Mouse (Mus musculus): ENCODE measurements around the gene Foxp1. TPM values are rescaled to one million over a fixed set of nuclear protein-coding genes. Genes with fewer than 3 reads are reported as not detected.

The Foxp1 gene
- polyA plus RNA-seq, 1 experiment from 2014 or later, result 77.5 TPM

- Histone ChIP-seq H3K4me3 (replicated peaks) (no peak overlapping the region), H3K27me3 (peaks cover 2% of the 10 kb centered on the region; the same call in 1 of the 2 replicates), H3K27ac (replicated peaks) (no peak overlapping the region), H3K9ac (no peak overlapping the region), H3K4me1 (peaks cover 43% of the 10 kb centered on the region), H3K4me2 (replicated peaks) (peak overlapping the region; percentile 30), H3K36me3 (no peaks in the 10 kb centered on the region), H3K9me3 (replicated peaks) (no peaks in the 10 kb centered on the region)
- ATAC-seq (ENCODE audit: insufficient number of reproducible peaks, low FRiP score, low TSS enrichment, low read depth), result no peak
- WGBS, result 24% methylated on average over 11 of the region's 11 CpGs
Observed at GRCm38 (mm10) chr6:99203231-99203630, 319.3 kb downstream of the Foxp1 start.

DNA sequence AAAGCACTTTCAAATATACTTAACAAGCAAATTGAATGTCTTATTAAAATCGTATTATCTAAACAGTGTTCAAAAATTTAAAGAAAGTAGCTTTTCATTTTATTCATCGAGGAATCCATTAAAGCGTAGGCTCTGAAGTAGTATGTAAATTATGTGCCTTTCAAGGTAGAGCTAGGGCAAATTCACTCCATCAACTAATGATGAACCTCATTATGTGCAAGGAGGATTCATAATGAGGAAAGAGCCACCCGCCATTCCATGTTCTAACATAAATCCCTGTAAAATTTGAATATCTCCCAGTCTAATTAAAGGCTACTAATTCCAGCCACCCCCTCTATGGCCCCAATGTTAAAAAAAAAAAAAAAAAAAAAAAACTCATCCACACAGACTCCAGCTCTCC is 319.7 kb downstream of the Foxp1 start:
- Histone ChIP-seq H3K36me3 (no peaks in the 10 kb centered on the region), H3K27ac (replicated peaks) (no peak overlapping the region), H3K4me1 (peaks cover 43% of the 10 kb centered on the region), H3K27me3 (peaks cover 2% of the 10 kb centered on the region; the same call in 1 of the 2 replicates), H3K9me3 (replicated peaks) (no peaks in the 10 kb centered on the region), H3K9ac (no peak overlapping the region), H3K4me3 (replicated peaks) (no peak overlapping the region), H3K4me2 (replicated peaks) (no peak overlapping the region)
- 81% methylated on average over 4 of the region's 4 CpGs for WGBS
- no peak for ATAC-seq (ENCODE audit: insufficient number of reproducible peaks, low FRiP score, low TSS enrichment, low read depth)

DNA sequence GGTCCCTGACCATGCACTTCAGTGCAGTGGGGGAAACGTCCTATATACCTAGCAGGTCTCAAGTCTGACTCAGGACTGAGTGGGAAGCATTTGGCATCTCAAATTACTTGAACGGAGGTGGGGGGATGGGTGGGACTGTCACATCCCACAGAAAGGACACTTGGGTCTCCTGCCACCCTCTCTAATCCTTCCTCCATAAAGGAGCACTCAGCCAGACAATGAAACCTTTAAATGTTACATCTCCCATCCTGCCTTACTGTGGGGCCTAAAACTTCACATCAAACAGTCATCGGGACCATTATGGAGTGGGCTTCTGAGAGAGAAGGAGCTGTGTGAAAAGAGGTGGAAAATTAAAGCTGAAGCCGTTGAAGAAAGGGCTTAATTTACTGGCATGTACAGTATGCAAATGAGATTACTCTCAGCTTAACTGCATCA is 321.2 kb downstream of the Foxp1 start:
- no peak for ATAC-seq (ENCODE audit: insufficient number of reproducible peaks, low FRiP score, low TSS enrichment, low read depth)
- Histone ChIP-seq H3K4me1 (peaks cover 39% of the 10 kb centered on the region), H3K27ac (replicated peaks) (no peak overlapping the region), H3K4me2 (replicated peaks) (no peak overlapping the region), H3K4me3 (replicated peaks) (no peak overlapping the region), H3K27me3 (peaks cover 2% of the 10 kb centered on the region; the same call in 1 of the 2 replicates), H3K9me3 (replicated peaks) (no peaks in the 10 kb centered on the region), H3K9ac (no peak overlapping the region), H3K36me3 (no peaks in the 10 kb centered on the region)
- WGBS, result 12% methylated on average over 4 of the region's 4 CpGs

- Histone ChIP-seq H3K4me1 (peaks cover 33% of the 10 kb centered on the region), H3K4me2 (replicated peaks) (no peak overlapping the region), H3K36me3 (no peaks in the 10 kb centered on the region), H3K9me3 (replicated peaks) (no peaks in the 10 kb centered on the region), H3K9ac (no peak overlapping the region), H3K27me3 (0 out of 2 replicates have a peak, but pooled peaks cover 2% of the 10 kb centered on the region), H3K27ac (replicated peaks) (no peak overlapping the region), H3K4me3 (replicated peaks) (no peak overlapping the region)
- 19% methylated on average over 10 of the region's 11 CpGs for WGBS
- ATAC-seq (ENCODE audit: insufficient number of reproducible peaks, low FRiP score, low TSS enrichment, low read depth), result no peak
Observed at GRCm38 (mm10) chr6:99200656-99201055, 321.9 kb downstream of the Foxp1 start.

DNA sequence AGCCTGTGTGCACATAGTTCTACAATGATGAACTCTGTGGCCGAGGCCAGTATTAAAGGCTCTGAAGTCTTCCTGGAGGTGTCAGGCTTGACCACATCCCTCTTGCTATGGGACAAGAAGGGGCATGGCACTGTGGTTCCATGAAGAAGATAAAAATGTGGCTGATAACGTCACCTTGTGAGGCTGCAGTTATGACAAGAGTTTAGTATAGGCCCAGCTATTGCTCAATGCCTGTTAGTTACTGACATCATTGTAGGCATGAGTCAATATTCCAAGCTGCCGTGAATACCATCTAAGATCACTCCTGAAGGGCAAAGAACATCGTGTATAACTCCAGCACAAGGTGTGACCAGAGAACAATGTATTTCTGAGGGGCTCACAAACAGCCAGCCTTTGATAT is 323.2 kb downstream of the Foxp1 start:
- no peak for ATAC-seq (ENCODE audit: insufficient number of reproducible peaks, low FRiP score, low TSS enrichment, low read depth)
- no peak overlapping the region for H3K27ac ChIP-seq (replicated peaks)
- H3K4me3 ChIP-seq (replicated peaks), result no peak overlapping the region
- peaks cover 23% of the 10 kb centered on the region for H3K4me1 ChIP-seq
- H3K36me3 ChIP-seq, result no peaks in the 10 kb centered on the region
- no peaks in the 10 kb centered on the region for H3K9me3 ChIP-seq (replicated peaks)
- no peak overlapping the region for H3K4me2 ChIP-seq (replicated peaks)
- 67% methylated on average over 4 of the region's 4 CpGs for WGBS
- 0 out of 2 replicates have a peak, but pooled peaks cover 2% of the 10 kb centered on the region for H3K27me3 ChIP-seq
- no peak overlapping the region for H3K9ac ChIP-seq

DNA sequence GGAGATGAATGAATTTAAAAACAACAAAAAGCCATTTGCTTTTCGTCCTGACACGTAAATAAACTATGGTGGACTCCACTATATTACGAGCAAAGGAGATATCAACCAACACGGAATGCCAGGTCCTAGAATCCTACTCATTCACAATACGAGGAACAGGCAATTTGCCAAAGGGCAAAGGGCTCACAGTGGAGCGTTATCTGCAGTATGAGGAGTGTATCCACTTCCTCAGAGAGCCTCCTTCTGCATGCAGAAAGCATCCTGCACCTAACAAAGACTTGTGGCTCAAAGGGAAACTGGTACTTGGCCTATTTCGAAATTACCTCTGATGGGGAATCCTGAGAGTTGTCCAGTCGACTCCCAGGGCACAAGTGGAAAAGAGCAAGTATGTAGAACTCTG is 328.8 kb downstream of the Foxp1 start:
- Histone ChIP-seq H3K27ac (replicated peaks) (no peak overlapping the region), H3K9ac (no peak overlapping the region), H3K36me3 (no peaks in the 10 kb centered on the region), H3K4me2 (replicated peaks) (no peak overlapping the region), H3K4me1 (no peaks in the 10 kb centered on the region), H3K27me3 (no peaks in the 10 kb centered on the region), H3K4me3 (replicated peaks) (no peak overlapping the region), H3K9me3 (replicated peaks) (no peaks in the 10 kb centered on the region)
- 63% methylated on average over 8 of the region's 8 CpGs for WGBS
- no peak for ATAC-seq (ENCODE audit: insufficient number of reproducible peaks, low FRiP score, low TSS enrichment, low read depth)

- WGBS, result 52% methylated on average over 8 of the region's 8 CpGs
- H3K27me3 ChIP-seq, result no peaks in the 10 kb centered on the region
- no peaks in the 10 kb centered on the region for H3K36me3 ChIP-seq
- H3K4me3 ChIP-seq (replicated peaks), result no peak overlapping the region
- H3K9me3 ChIP-seq (replicated peaks), result no peaks in the 10 kb centered on the region
- ATAC-seq (ENCODE audit: insufficient number of reproducible peaks, low FRiP score, low TSS enrichment, low read depth), result no peak
- no peak overlapping the region for H3K4me2 ChIP-seq (replicated peaks)
- no peak overlapping the region for H3K9ac ChIP-seq
- H3K4me1 ChIP-seq, result no peaks in the 10 kb centered on the region
- H3K27ac ChIP-seq (replicated peaks), result no peak overlapping the region
Observed at GRCm38 (mm10) chr6:99191636-99192137, 330.8 kb downstream of the Foxp1 start.

- no peaks in the 10 kb centered on the region for H3K36me3 ChIP-seq
- H3K27ac ChIP-seq (replicated peaks), result no peak overlapping the region
- no peak overlapping the region for H3K4me3 ChIP-seq (replicated peaks)
- no peaks in the 10 kb centered on the region for H3K9me3 ChIP-seq (replicated peaks)
- H3K4me2 ChIP-seq (replicated peaks), result no peak overlapping the region
- ATAC-seq (ENCODE audit: insufficient number of reproducible peaks, low FRiP score, low TSS enrichment, low read depth), result no peak
- 69% methylated on average over 12 of the region's 12 CpGs for WGBS
- no peaks in the 10 kb centered on the region for H3K27me3 ChIP-seq
- no peak overlapping the region for H3K9ac ChIP-seq
- H3K4me1 ChIP-seq, result no peaks in the 10 kb centered on the region
Observed at GRCm38 (mm10) chr6:99191041-99191635, 331.4 kb downstream of the Foxp1 start.

- H3K9me3 ChIP-seq (replicated peaks), result no peaks in the 10 kb centered on the region
- H3K4me1 ChIP-seq, result no peaks in the 10 kb centered on the region
- 49% methylated on average over 8 of the region's 8 CpGs for WGBS
- no peak overlapping the region for H3K4me3 ChIP-seq (replicated peaks)
- no peak overlapping the region for H3K9ac ChIP-seq
- H3K27ac ChIP-seq (replicated peaks), result no peak overlapping the region
- ATAC-seq (ENCODE audit: insufficient number of reproducible peaks, low FRiP score, low TSS enrichment, low read depth), result no peak
- no peaks in the 10 kb centered on the region for H3K36me3 ChIP-seq
- no peaks in the 10 kb centered on the region for H3K27me3 ChIP-seq
- H3K4me2 ChIP-seq (replicated peaks), result no peak overlapping the region
Observed at GRCm38 (mm10) chr6:99189967-99190366, 332.6 kb downstream of the Foxp1 start.

DNA sequence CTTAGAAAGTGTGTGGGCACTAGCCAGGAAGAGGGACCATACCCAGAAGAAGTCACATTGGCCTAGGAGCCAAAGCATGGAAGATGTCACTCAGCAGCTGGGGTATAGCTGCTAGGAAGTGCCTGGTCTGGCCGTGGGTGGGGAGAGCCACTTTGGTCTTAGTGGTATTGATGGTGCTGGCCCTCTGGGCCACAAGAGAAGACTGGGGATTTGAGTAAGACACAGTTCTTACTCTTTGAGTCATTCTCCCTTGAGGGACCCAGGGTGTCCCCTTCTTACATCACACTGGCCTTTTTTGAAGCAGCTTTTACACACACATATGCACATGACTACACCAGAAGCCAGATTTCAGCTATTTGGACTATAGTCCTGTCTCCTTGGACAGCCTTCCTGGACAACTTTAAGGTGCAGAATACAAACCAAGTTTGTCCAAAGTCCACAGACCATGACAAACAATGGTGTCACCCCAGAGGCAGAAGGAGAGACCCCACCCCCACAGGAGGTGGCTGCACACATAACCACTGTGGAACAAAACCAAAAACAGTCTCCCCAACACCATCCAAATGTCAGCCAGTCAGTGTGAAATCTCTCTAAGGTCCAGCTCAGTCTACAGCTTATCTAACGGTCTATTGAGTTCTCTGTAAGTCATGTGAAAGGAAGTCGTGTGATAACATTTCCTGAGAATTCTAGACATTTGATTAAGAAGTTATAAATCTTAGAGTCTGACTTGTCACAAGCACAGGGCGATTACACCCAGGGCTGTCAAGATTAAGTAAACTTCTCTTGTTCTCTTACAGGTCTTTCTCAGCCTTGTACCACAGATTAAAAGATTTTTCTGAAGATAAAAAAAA is 333.9 kb downstream of the Foxp1 start:
- Histone ChIP-seq H3K9me3 (replicated peaks) (no peaks in the 10 kb centered on the region), H3K9ac (no peak overlapping the region), H3K4me1 (no peaks in the 10 kb centered on the region), H3K27me3 (no peaks in the 10 kb centered on the region), H3K27ac (replicated peaks) (no peak overlapping the region), H3K4me2 (replicated peaks) (no peak overlapping the region), H3K36me3 (no peaks in the 10 kb centered on the region), H3K4me3 (replicated peaks) (no peak overlapping the region)
- WGBS, result 70% methylated on average over 4 of the region's 4 CpGs
- ATAC-seq (ENCODE audit: insufficient number of reproducible peaks, low FRiP score, low TSS enrichment, low read depth), result no peak

- no peak overlapping the region for H3K27ac ChIP-seq (replicated peaks)
- H3K27me3 ChIP-seq, result no peaks in the 10 kb centered on the region
- H3K36me3 ChIP-seq, result no peaks in the 10 kb centered on the region
- WGBS, result 80% methylated on average over 3 of the region's 3 CpGs
- no peak overlapping the region for H3K4me3 ChIP-seq (replicated peaks)
- H3K4me1 ChIP-seq, result no peaks in the 10 kb centered on the region
- no peak overlapping the region for H3K9ac ChIP-seq
- H3K4me2 ChIP-seq (replicated peaks), result no peak overlapping the region
- ATAC-seq (ENCODE audit: insufficient number of reproducible peaks, low FRiP score, low TSS enrichment, low read depth), result no peak
- no peaks in the 10 kb centered on the region for H3K9me3 ChIP-seq (replicated peaks)
Observed at GRCm38 (mm10) chr6:99187914-99188313, 334.6 kb downstream of the Foxp1 start.
